Mouse (Mus musculus): ENCODE measurements around the gene Gpr19.

DNA sequence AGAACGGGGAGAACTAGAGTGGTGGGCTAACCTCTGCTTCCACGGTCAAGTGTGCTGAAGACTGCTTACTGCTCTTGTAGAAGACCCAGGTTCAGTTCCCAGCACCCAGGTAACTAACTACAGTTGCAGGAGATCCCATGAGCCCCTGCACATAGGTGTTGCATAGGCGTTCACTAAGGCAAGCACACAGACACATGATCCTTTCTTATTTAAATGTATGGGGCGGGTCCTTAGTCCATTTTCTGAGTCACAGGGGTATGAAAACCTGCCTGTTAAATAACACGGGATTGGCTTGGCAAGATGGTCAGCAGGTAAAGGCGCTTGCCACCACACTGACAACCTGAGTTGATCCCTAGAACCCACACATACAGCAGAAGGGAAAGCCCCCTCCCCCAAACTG lies 39.4 kb downstream of the Gpr19 start:
- TF ChIP-seq CTCF (IDR thresholded peaks at IDR 0.05; ENCODE audit: extremely low read depth, insufficient read length, insufficient replicate concordance, low read depth, low read length) (no peak), POLR2A (IDR thresholded peaks at IDR 0.05; ENCODE audit: low read depth, low read length) (no peak)

All from small intestine, adult 2 months (tissue).